Mouse (Mus musculus): Measurements from ENCODE around the gene 1700014D04Rik. TPM values are rescaled to one million over a fixed set of nuclear protein-coding genes. Genes with fewer than 3 reads are reported as not detected.

The 1700014D04Rik gene
- total RNA-seq, 2 experiments from 2014 or later = not detected

Other genes with a start within 250 kb of the 1700014D04Rik start
- gene Agtpbp1, start 161.5 kb downstream of the 1700014D04Rik start, total RNA-seq (2021) = 10 to 100 TPM; 29.9 to 33.6 TPM
- 10 to 100 TPM; 27.7 to 34.8 TPM for gene Naa35, start 161.5 kb downstream of the 1700014D04Rik start, total RNA-seq (2021)
- gene Golm1, start 70.9 kb downstream of the 1700014D04Rik start, total RNA-seq (2021) = 10 to 100 TPM; 10.4 to 13.5 TPM
- gene 4921517D22Rik, start 52.6 kb downstream of the 1700014D04Rik start, total RNA-seq (2021) = not detected
- not detected for gene Spata31d1a, start 36.4 kb downstream of the 1700014D04Rik start, total RNA-seq (2021)
- gene Spata31d1b, start 34.5 kb downstream of the 1700014D04Rik start, total RNA-seq (2021) = not detected
- not detected for gene Spata31d1d, start 15.0 kb downstream of the 1700014D04Rik start, total RNA-seq (2021)
- 100 to 1,000 TPM in 1 of 2 experiments, 10 to 100 TPM in 1; 95.1 to 108 TPM for gene Isca1, start 23.1 kb upstream of the 1700014D04Rik start, total RNA-seq (2021)
- not detected for gene Gm49354, start 35.5 kb upstream of the 1700014D04Rik start, total RNA-seq (2021)
- 10 to 100 TPM; 46.3 to 50.3 TPM for gene Tut7, start 76.4 kb upstream of the 1700014D04Rik start, total RNA-seq (2021)